In genomic region chr5:28473556-28473955, GRCm38 (mm10) we compare ENCODE assay signal across 20 mouse cellular contexts. TPM values are rescaled to one million over a fixed set of nuclear protein-coding genes. Genes with fewer than 3 reads are reported as not detected.
"Had no signal": no experiment of that assay in that cellular context is flagged by ENCODE, and none has a peak within 500 bp of the region (broad histone marks: within the 10 kb centered on the region; RNA-seq: fewer than 3 reads in every experiment).

No protein-coding gene starts in this region.

- DNase-seq: gastrocnemius, postnatal 14 days; gastrocnemius, postnatal 36 days; heart, adult 11 months; heart, adult 2 months; heart, postnatal 14 days; heart, postnatal 36 days; kidney, adult 11 months; kidney, adult 2 months; kidney, adult 9 months; kidney, postnatal 14 days; kidney, postnatal 36 days; layer of hippocampus, adult 9-11 months; layer of hippocampus, postnatal 36 days; left cerebral cortex, postnatal 4 days had no signal

RNA-seq across cellular contexts. Expression of gene Shh, which starts 6.5 kb away (rescaled TPM):
- total RNA-seq: gastrocnemius, adult 8-10 months; gastrocnemius, postnatal 14 days; gastrocnemius, postnatal 36 days; heart, adult 2 months; heart, postnatal 14 days; heart, postnatal 36 days; hematopoietic stem cell, adult 5-6 weeks had no signal
- polyA plus RNA-seq: heart, adult 2 months; heart, postnatal 0 days; limb, embryonic 13.5 days; liver, embryonic 12.5 days; liver, embryonic 16.5 days had no signal
